Mouse (Mus musculus): Measurements from ENCODE around the gene Pax3. TPM values are rescaled to one million over a fixed set of nuclear protein-coding genes. Genes with fewer than 3 reads are reported as not detected.

The Pax3 gene
- polyA plus RNA-seq, 1 experiment from 2014 or later = 24.4 TPM

DNA sequence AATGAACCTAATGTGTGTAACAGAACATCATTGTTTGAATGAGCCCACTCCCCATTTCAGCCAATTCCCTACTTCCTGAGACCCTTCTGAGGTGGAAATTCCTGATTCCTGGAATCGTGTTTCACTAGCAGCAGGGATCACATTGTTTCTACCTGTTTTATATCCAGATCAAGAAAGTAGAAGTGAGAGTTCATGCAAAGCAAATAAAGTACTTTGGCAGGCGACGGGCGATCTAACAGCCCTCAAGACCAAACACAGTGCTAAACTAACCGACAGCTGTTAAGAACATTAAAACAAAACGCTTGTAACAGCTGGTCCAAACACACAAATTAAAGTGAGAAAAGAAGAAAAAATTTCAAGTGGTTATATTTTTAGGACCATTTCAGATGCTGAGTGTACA lies 39.0 kb downstream of the Pax3 start:
- Histone ChIP-seq H3K4me3 (no peak overlapping the region), H3K4me2 (no peak overlapping the region), H3K36me3 (no peaks in the 10 kb centered on the region), H3K9ac (no peak overlapping the region), H3K4me1 (replicated peaks) (peaks cover 18% of the 10 kb centered on the region; the same call in 1 of the 2 replicates), H3K9me3 (no peaks in the 10 kb centered on the region), H3K27ac (0 out of 2 replicates have a peak overlapping the region, but pooled peaks have one; percentile 0), H3K27me3 (peaks cover 82% of the 10 kb centered on the region)
- no peak for ATAC-seq (ENCODE audit: low FRiP score)
- 44% methylated on average over 6 of the region's 6 CpGs for WGBS

DNA sequence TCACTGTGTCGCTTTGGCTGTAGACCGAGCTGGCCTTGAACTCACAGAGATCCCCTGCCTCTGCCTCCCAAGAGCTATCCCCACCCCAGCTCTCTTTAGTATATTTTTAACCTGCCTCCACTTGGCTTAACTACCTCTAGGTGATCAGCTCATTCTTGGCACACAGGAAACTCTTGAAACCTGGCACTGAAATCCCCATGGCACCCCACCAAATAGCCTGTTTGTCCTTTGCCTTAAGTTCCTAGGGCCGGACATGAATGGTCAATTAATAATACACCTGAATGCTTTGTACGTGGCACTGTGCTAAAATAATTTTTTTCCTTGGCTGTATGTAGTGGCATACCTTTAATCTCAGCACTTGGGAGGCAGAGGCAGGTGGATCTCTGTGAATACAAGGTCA lies 41.1 kb downstream of the Pax3 start:
- Histone ChIP-seq H3K36me3 (no peaks in the 10 kb centered on the region), H3K4me2 (no peak overlapping the region), H3K27me3 (peaks cover 82% of the 10 kb centered on the region), H3K4me3 (no peak overlapping the region), H3K4me1 (replicated peaks) (peaks cover 18% of the 10 kb centered on the region; the same call in 1 of the 2 replicates), H3K27ac (no peak overlapping the region), H3K9ac (no peak overlapping the region), H3K9me3 (no peaks in the 10 kb centered on the region)
- ATAC-seq (ENCODE audit: low FRiP score) = no peak
- 89% methylated on average over 4 of the region's 4 CpGs for WGBS

DNA sequence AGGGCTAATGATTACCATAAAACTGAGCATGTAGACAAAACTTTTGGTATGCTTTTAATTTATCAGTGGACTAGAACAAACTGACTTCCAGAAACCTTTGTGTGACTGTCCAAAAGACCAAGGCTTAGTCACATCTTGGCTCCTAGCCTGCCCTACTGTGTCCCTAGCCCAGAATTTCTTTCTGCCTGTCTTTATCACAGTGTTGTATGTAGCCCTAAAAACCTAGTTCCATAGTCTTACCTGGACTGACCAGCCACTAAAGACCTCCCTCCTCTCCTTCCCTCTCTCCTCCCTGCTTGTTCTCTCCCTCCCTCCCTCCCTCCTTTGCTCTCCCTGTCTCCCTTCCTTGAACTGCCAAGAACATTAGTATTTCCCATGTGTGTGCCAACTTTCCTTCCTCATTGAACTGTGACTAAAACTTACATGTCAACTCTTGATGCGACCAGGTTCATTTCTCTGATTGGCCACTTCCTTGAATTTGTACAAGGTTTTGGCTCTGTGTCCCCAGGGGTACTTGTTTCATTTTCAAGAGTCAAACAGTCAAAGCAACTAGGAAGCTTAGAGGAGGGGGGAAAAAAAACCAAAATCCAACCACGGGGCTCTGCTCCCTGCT lies 48.8 kb downstream of the Pax3 start:
- peaks cover 17% of the 10 kb centered on the region for H3K4me1 ChIP-seq (replicated peaks)
- H3K27ac ChIP-seq = no peak overlapping the region
- H3K4me2 ChIP-seq = no peak overlapping the region
- no peaks in the 10 kb centered on the region for H3K36me3 ChIP-seq
- peaks cover 89% of the 10 kb centered on the region for H3K27me3 ChIP-seq
- WGBS = 61% methylated on average over 2 of the region's 2 CpGs
- no peak overlapping the region for H3K4me3 ChIP-seq
- H3K9me3 ChIP-seq = no peaks in the 10 kb centered on the region
- ATAC-seq (ENCODE audit: low FRiP score) = no peak
- no peak overlapping the region for H3K9ac ChIP-seq

DNA sequence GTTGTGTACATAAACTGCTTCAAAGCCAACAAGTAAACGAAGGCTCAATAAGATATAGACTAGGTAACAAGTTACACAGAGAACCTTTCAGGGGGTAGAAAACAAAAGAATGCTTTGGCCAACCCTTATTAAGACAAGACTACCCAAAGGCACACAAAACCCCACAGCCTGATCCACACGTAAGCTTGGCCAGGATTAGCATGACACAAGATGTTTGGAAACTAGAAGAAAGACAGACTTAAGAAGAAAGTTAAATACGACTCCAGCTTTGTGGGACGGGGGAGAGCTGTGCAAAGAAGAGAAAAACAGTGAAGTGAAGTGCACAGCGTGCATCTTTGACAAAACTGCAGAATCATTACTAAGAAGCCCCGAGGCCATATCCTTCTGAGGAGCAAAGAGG lies 53.5 kb downstream of the Pax3 start:
- H3K9ac ChIP-seq = no peak overlapping the region
- ATAC-seq (ENCODE audit: low FRiP score) = no peak
- no peaks in the 10 kb centered on the region for H3K9me3 ChIP-seq
- no peak overlapping the region for H3K27ac ChIP-seq
- no peak overlapping the region for H3K4me2 ChIP-seq
- peaks cover 83% of the 10 kb centered on the region for H3K27me3 ChIP-seq
- WGBS = 20% methylated on average over 6 of the region's 6 CpGs
- peaks cover 49% of the 10 kb centered on the region for H3K4me1 ChIP-seq (replicated peaks)
- no peaks in the 10 kb centered on the region for H3K36me3 ChIP-seq
- no peak overlapping the region for H3K4me3 ChIP-seq

DNA sequence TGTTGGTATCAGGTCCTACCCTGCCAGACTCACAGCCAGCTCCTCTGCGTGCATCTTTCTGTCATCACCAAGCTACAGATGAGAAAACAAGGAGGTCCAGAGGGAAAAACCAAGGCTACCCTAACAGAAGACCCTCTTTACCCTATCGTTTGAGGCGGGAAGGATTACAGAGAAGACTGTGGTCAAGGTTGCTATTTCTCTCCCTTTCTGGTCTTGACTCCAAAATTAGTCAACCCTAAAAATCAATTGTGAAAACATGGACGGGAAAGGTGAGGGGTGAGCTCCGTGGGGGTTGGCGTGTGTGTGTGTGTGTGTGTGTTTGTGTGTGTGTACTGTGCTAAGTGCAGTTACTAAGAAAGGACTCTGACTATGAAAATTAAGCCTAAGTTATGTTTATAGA lies 54.0 kb downstream of the Pax3 start:
- WGBS = 38% methylated on average over 6 of the region's 6 CpGs
- no peaks in the 10 kb centered on the region for H3K9me3 ChIP-seq
- H3K36me3 ChIP-seq = no peaks in the 10 kb centered on the region
- H3K4me2 ChIP-seq = no peak overlapping the region
- H3K4me1 ChIP-seq (replicated peaks) = peaks cover 49% of the 10 kb centered on the region
- ATAC-seq (ENCODE audit: low FRiP score) = no peak
- 0 out of 2 replicates have a peak overlapping the region, but pooled peaks have one; percentile 8 for H3K27ac ChIP-seq
- H3K4me3 ChIP-seq = no peak overlapping the region
- H3K27me3 ChIP-seq = peaks cover 83% of the 10 kb centered on the region
- H3K9ac ChIP-seq = no peak overlapping the region

DNA sequence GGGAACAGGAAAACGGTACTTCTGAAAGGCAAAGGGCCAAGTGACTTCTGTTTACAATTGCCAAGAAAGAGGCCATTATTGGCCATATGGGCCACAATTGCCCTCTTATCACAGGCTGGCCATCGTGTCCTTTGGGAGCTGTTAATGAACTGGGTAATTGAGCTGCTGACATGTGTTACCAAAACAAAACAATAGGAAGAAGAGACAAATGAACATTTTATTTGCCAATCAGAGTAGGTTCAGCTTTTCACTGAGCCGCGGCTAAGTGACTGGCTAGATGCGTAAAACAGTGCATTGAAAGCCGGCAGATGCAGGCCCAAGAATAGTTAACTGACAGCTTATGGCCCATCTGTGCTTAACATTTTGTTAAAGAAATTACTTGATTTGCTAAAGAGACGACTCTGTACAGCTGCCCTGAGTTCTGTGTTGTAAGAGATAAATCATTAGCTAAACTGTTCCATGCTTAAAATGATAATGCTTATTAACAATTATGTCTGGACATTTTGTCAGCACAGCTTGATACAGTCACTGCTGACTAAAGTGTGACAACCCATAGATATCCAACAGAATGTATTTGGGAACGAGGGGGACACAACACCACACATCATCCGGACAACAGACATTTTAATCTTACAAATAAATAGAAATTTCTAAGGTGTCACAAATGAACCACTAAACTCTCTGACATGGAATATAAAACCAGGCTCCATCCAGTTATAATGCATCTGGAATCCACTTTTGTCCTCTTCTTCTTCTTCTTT lies 55.0 kb downstream of the Pax3 start:
- Histone ChIP-seq H3K4me3 (no peak overlapping the region), H3K27ac (0 out of 2 replicates have a peak overlapping the region, but pooled peaks have one; percentile 0), H3K9ac (no peak overlapping the region), H3K36me3 (no peaks in the 10 kb centered on the region), H3K4me2 (no peak overlapping the region; the same call in 1 of the 2 replicates), H3K27me3 (peaks cover 87% of the 10 kb centered on the region), H3K9me3 (no peaks in the 10 kb centered on the region), H3K4me1 (replicated peaks) (peaks cover 48% of the 10 kb centered on the region)
- 9% methylated on average over 9 of the region's 9 CpGs for WGBS
- peak; percentile 73 for ATAC-seq (ENCODE audit: low FRiP score)

DNA sequence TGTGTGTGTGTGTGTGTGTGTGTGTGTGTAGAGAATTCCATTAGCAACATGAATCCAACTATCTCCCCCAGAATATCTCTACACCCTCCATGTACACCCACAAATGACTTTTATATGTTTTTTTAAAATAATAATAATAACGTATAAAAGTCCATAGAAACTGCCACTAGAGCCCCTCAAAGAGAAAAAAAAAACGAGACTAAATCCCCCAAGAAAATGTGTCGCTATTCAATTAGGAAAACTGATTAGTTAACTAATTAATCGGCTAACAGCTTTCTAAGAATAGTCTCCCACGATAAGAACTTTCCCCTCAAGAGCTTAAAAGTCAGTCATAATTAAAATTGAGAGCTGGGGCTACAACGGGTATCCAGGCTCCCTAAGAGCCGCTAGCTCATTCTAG lies 55.6 kb downstream of the Pax3 start:
- no peaks in the 10 kb centered on the region for H3K9me3 ChIP-seq
- H3K27me3 ChIP-seq = peaks cover 86% of the 10 kb centered on the region
- H3K4me3 ChIP-seq = no peak overlapping the region
- ATAC-seq (ENCODE audit: low FRiP score) = no peak
- peaks cover 42% of the 10 kb centered on the region for H3K4me1 ChIP-seq (replicated peaks)
- 0 out of 2 replicates have a peak overlapping the region, but pooled peaks have one; percentile 0 for H3K27ac ChIP-seq
- 8% methylated on average over 7 of the region's 7 CpGs for WGBS
- H3K9ac ChIP-seq = no peak overlapping the region
- no peak overlapping the region; the same call in 1 of the 2 replicates for H3K4me2 ChIP-seq
- H3K36me3 ChIP-seq = no peaks in the 10 kb centered on the region

DNA sequence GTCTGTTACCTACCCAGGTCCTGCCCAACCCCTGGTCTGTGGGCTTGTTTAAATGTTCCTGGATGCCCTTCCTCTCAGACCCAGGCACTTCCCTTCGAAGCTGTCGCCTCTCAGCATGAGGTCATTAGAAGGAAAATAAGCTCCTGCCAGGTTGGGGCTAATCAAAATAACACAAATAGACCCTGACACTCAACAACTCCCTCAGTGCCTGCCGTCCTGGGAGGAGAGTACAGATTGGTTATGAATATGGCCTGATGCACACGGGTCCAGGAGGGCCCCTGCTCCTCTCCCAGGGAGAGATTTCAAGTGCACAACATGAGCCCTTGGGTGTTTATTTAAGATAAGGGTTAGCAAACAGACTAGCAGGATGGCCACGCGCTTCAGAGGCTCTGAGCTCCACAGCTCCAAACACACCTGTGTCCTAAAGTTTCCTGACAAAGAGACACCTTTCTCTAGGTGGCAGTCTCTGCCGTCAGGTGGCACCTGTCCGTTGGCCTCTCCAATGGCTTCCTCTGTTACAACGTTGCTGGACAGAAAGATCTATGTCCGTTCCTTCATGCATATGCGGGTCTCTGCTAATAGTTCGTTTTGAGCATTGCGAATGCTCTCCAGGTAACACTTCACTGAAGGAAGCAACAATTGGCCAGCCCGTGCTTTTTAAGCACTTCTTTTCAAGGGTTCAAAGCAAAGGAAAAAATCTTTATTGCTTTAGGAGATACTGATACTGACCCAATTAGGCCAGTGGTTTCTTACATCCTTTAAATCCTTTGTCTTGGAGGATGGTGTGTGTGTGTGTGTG lies 56.2 kb downstream of the Pax3 start:
- peaks cover 84% of the 10 kb centered on the region for H3K27me3 ChIP-seq
- H3K9ac ChIP-seq = no peak overlapping the region
- no peaks in the 10 kb centered on the region for H3K9me3 ChIP-seq
- WGBS = 4% methylated on average over 14 of the region's 14 CpGs
- no peak overlapping the region for H3K4me3 ChIP-seq
- H3K4me2 ChIP-seq = peak overlapping the region; percentile 13; the same call in 1 of the 2 replicates
- H3K4me1 ChIP-seq (replicated peaks) = peaks cover 42% of the 10 kb centered on the region
- H3K36me3 ChIP-seq = no peaks in the 10 kb centered on the region
- 0 out of 2 replicates have a peak, but pooled peaks have one; percentile 24 for ATAC-seq (ENCODE audit: low FRiP score)
- peak overlapping the region; percentile 20; the same call in 1 of the 2 replicates for H3K27ac ChIP-seq

DNA sequence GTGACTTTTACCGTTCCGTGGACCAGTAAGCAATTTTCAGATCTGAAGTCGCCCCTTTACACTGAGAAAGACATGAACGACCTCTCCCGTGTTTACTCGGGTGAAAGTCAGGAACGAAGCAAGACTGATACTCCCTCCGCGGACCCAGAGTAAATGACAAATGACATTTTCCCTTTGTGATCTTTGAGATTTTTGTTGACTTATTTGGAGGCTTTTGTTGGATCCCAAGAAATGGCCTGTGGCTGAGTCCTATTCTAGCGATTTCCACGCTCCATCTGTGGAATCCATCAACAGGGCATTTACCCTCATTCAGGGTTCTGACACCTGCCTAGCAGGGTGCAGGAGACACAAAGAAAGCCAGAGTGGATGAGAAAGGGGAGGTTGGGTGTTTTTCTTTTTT lies 57.6 kb downstream of the Pax3 start:
- H3K4me1 ChIP-seq (replicated peaks) = peaks cover 41% of the 10 kb centered on the region
- 2% methylated on average over 11 of the region's 11 CpGs for WGBS
- H3K36me3 ChIP-seq = no peaks in the 10 kb centered on the region
- no peak for ATAC-seq (ENCODE audit: low FRiP score)
- no peak overlapping the region for H3K9ac ChIP-seq
- no peaks in the 10 kb centered on the region for H3K9me3 ChIP-seq
- no peak overlapping the region for H3K4me3 ChIP-seq
- 0 out of 2 replicates have a peak overlapping the region, but pooled peaks have one; percentile 30 for H3K27ac ChIP-seq
- H3K4me2 ChIP-seq = 0 out of 2 replicates have a peak overlapping the region, but pooled peaks have one; percentile 6
- H3K27me3 ChIP-seq = peaks cover 85% of the 10 kb centered on the region

DNA sequence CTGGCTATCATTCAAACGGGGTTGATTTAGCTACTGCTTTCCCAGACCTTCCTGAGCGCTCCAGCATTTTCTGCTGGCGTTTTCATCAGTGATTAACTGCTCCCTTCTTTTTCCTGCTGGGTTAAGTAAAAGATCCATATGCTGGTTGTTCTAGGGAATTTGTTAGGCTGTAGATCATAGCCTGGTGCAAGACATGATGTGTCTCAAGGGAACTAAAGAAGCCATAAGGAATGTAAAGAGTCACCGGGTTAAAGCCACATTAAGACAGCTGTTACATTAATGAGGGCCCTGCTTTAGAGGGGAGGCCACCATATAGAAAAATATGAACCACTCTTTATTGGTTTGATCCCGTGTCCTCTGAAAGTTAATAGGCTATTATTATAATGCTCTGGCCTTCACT lies 67.7 kb downstream of the Pax3 start:
- no peak for ATAC-seq (ENCODE audit: low FRiP score)
- H3K4me3 ChIP-seq = no peak overlapping the region
- H3K36me3 ChIP-seq = no peaks in the 10 kb centered on the region
- no peak overlapping the region for H3K9ac ChIP-seq
- peaks cover 8% of the 10 kb centered on the region; the same call in 1 of the 2 replicates for H3K4me1 ChIP-seq (replicated peaks)
- WGBS = 38% methylated on average over 5 of the region's 5 CpGs
- no peak overlapping the region for H3K27ac ChIP-seq
- peaks cover 59% of the 10 kb centered on the region for H3K27me3 ChIP-seq
- H3K4me2 ChIP-seq = no peak overlapping the region
- no peaks in the 10 kb centered on the region for H3K9me3 ChIP-seq

DNA sequence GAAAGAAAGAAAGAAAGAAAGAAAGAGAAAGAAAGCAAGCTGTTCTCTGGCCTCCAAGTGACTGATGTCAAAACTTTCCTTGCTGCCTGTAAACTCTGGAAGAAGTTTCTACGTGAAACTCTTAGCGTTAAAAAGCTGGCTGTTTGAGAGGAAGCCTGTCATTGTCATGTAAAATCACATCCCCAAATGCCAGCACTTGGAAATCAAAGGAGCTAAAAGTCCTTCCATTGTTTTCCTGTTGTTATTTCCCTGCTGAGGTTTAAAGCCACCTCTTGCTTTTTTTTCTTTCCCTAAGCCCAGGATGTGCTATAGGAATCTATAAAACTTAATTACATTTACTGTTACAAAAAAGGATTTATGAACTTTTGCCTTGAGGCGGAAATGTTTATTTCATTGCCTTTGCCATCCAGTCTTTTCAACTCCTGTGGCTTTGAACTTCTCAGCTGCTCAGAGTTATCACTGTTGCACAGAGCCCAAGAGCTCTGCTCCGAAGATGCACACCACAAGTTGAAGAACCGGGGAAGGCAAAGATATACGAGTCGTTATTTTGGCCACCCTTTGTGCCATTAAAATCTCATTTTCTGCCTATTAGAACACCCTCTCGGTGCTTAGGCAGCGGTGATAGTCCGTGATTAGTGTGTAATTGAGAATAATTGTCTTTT lies 76.9 kb downstream of the Pax3 start:
- Histone ChIP-seq H3K4me3 (no peak overlapping the region), H3K9ac (no peak overlapping the region), H3K27me3 (peaks cover 48% of the 10 kb centered on the region), H3K4me1 (replicated peaks) (peaks cover 20% of the 10 kb centered on the region), H3K36me3 (peaks cover 4% of the 10 kb centered on the region), H3K9me3 (peaks cover 6% of the 10 kb centered on the region; the same call in 1 of the 2 replicates), H3K4me2 (0 out of 2 replicates have a peak overlapping the region, but pooled peaks have one; percentile 13), H3K27ac (no peak overlapping the region)
- 18% methylated on average over 10 of the region's 10 CpGs for WGBS
- ATAC-seq (ENCODE audit: low FRiP score) = no peak
